Mouse (Mus musculus) megakaryocyte, embryonic 14.5 days (primary cell): Measurements from ENCODE around the gene Kpna1.

Experiments used
- FLI1 ChIP-seq: IDR thresholded peaks from 2 replicates; pipeline ENCODE4 v1.6.1; 2012; ENCODE audit warnings: low read length, inconsistent platforms, mixed read lengths
- GATA1 ChIP-seq: IDR thresholded peaks from 3 replicates; pipeline ENCODE4 v1.6.1; 2012; ENCODE audit warnings: mixed read lengths, low read length, inconsistent platforms, borderline replicate concordance

- no peak for TF ChIP-seq FLI1
- no peak for TF ChIP-seq GATA1
Observed at GRCm38 (mm10) chr16:36064904-36065303, 86.4 kb downstream of the Kpna1 start.
